Mouse (Mus musculus) C2C12 (cell line): Measurements from ENCODE around the gene Gm12185.
"Not testable (repeated sequence)": the region's sequence is repeated elsewhere in the genome, so short reads cannot be mapped to it uniquely, and the experiment has no call there.

ENCODE experiments used
- CEBPB ChIP-seq: IDR thresholded peaks from one replicate; pipeline ENCODE4 v1.6.1; 2011; ENCODE audit warnings: low read depth, mild to moderate bottlenecking, control low read depth, moderate library complexity
- CTCF ChIP-seq: IDR thresholded peaks from one replicate; pipeline ENCODE4 v1.5.1; 2011; ENCODE audit not compliant: control insufficient read depth, insufficient read depth, insufficient read length
- FOSL1 ChIP-seq: IDR thresholded peaks from one replicate; pipeline ENCODE4 v1.8.0; 2011; ENCODE audit warnings: mild to moderate bottlenecking, low read length; ENCODE audit not compliant: poor library complexity, insufficient read depth, severe bottlenecking
- MAX ChIP-seq: IDR thresholded peaks from one replicate; pipeline ENCODE4 v1.6.1; 2011; ENCODE audit warnings: mild to moderate bottlenecking, control low read depth
- MYOD1 ChIP-seq: IDR thresholded peaks from one replicate; pipeline ENCODE4 v1.6.1; 2011; ENCODE audit warnings: low read depth; ENCODE audit not compliant: control insufficient read depth, insufficient read length
- USF1 ChIP-seq: IDR thresholded peaks from one replicate; pipeline ENCODE4 v1.6.1; 2011; ENCODE audit warnings: low read depth, mild to moderate bottlenecking, control low read depth, moderate library complexity

- not testable (repeated sequence) for TF ChIP-seq CTCF, FOSL1, MAX, USF1, CEBPB, MYOD1
These were observed 1.3 kb upstream of the Gm12185 start for GRCm38 (mm10) chr11:48993296-48993695.
